Mouse (Mus musculus) heart, adult 18-20 months (tissue): ENCODE measurements around the gene Fzd7. TPM values are rescaled to one million over a fixed set of nuclear protein-coding genes. Genes with fewer than 3 reads are reported as not detected.
A peak's percentile ranks its signal among the peaks of the same experiment; 100 is the strongest.
"Not testable (repeated sequence)": the region's sequence is repeated elsewhere in the genome, so short reads cannot be mapped to it uniquely, and the experiment has no call there.

Source experiments
- DNase-seq, 2 experiments: peaks; one replicate each; pipeline ENCODE4 v3.0.0; 2021 to 2022; ENCODE audit warnings: mixed read lengths in 1 of 2
- long read RNA-seq, 2 experiments: library from polyadenylated mRNA; stranded (forward); transcript quantifications; one replicate each; pipeline ENCODE4 v2.0.0; 2021
- total RNA-seq, 2 experiments: library from RNA; stranded (reverse); gene quantifications; 2 replicates each; pipeline ENCODE4 v1.2.3; 2021

The Fzd7 gene
- total RNA-seq = 1 to 10 TPM; 5.3 to 6.2 TPM
- long read RNA-seq, experiment 1, full-length matches to known transcripts = 6 of 6 reads
- long read RNA-seq, experiment 1, partial matches to known transcripts = 0 of 6 reads
- long read RNA-seq, experiment 1, other reads (novel, unspliced or antisense) = 0 of 6 reads
- long read RNA-seq, experiment 2, full-length matches to known transcripts = 7 of 7 reads
- long read RNA-seq, experiment 2, partial matches to known transcripts = 0 of 7 reads
- long read RNA-seq, experiment 2, other reads (novel, unspliced or antisense) = 0 of 7 reads

GRCm38 (mm10) chr1:59482331-59482695 is at the start of gene Fzd7:
TSS of gene Fzd7 (plus strand) at chr1:59482424.
- DNase-seq = peak in 1 of 2 experiments; percentile 56

DNA sequence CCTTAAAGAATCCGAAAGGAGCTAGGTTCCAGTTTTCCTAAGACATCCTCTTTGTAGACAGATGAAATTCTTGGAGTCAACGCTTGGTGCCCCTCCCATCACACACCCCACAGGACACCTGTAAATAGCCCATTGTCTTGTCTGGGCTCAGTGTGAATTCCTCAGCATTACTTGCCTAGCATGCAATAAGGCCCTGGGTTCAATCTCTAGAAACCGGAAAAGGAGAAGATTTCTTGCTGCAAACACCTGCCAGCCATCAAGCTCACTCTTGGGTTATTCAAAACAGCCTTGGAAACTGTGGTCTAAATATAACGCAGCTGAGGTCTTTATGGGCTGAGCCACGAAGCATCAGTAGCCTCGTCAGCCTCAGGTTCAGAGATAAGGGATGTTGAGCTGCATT is 48.9 kb upstream of the Fzd7 start:
- DNase-seq = no peak

GRCm38 (mm10) chr1:59434071-59434470 is 48.2 kb upstream of the Fzd7 start:
- DNase-seq = peak; percentile 77 to 85

- DNase-seq = no peak
Measured at GRCm38 (mm10) chr1:59435270-59435669, 47.0 kb upstream of the Fzd7 start.

- DNase-seq = no peak
Measured at GRCm38 (mm10) chr1:59436321-59436720, 45.9 kb upstream of the Fzd7 start.

GRCm38 (mm10) chr1:59437927-59438326 is 44.3 kb upstream of the Fzd7 start:
- no peak for DNase-seq

- DNase-seq = no peak
Measured at GRCm38 (mm10) chr1:59438330-59438729, 43.9 kb upstream of the Fzd7 start.

DNA sequence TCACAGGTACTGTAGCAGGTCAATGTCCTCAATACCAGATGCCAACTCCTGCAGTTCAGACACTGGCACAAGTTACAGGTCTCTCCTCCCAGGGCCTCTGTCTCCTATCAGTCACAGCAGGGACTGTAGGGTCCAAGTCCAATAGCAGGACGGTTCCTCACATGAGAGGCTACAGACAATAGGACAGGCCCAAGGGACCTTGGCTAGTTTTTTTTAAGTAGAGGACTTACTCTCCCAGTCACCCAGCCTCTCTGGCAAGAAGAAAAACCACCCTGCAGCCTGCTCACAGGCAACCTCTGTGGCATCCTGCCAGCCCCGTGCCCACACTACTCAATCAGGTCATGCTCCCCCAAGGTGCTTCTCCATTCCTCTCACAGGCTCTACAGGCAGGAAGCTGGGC is 43.0 kb upstream of the Fzd7 start:
- no peak for DNase-seq

- DNase-seq = no peak
Measured at GRCm38 (mm10) chr1:59439941-59440340, 42.3 kb upstream of the Fzd7 start.

DNA sequence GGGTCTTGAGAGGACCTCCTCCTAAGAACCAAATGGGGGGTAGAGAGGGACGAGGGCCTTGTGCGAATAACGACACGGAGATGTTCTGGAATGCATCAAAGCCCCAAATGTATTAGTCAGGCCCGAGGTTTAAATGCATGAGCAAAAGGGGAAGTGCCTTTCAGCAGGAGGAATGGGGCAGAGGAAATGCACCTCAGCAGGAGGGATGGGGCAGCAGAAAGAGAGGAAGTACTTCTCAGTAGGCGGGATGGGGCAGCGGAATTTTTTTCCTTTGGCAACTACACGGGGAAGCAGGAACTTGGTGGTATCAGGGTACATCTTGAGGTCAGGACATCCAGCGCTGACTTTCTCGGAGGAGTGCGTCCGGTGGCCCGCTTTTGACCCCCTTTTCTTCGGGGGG is 39.5 kb upstream of the Fzd7 start:
- DNase-seq = not testable (repeated sequence)

GRCm38 (mm10) chr1:59444127-59444660 is 38.0 kb upstream of the Fzd7 start:
- DNase-seq = no peak

DNA sequence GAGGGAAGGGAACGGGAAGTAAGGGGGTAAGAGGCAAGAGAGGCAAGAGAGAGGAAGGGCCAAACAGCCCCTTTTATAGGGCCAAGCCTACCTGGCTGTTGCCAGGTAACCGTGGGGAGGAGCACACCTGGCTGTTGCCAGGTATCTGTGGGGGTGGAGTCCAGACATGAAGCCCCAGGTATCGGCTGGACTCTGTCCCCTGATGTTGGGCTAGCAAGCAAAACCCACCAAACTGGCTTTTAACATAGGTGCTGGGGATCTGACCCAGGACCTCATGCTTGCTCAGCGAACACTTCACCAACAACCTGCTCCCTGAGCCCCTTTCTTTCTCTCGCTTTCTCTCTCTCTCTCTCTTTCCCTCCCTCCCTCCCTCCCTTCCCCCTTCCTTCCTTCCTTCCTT is 37.0 kb upstream of the Fzd7 start:
- no peak for DNase-seq

- no peak for DNase-seq
Measured at GRCm38 (mm10) chr1:59448497-59449270, 33.5 kb upstream of the Fzd7 start.

DNA sequence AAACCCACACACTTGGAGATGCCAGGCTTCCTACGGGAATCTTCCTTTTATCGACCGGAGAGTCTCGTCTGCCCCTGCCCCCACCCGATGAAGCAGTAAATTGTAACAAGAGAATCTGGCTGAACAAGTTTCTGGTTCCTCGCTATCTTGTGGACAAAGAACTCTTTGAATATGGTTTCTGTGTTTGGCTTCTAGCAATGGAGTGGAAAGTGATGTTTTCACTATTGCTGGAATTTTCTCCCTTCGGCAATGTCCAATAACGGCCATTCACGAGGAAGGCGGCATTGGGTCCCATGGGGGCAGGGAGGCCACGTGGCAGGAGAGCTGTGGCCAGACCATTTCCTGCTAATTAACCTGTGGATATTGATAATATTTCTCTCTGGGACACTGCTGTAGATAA is 32.8 kb upstream of the Fzd7 start:
- DNase-seq = peak in 1 of 2 experiments; percentile 27

- DNase-seq = no peak
Measured at GRCm38 (mm10) chr1:59450896-59451295, 31.3 kb upstream of the Fzd7 start.

GRCm38 (mm10) chr1:59451584-59451983 is 30.6 kb upstream of the Fzd7 start:
- no peak for DNase-seq

GRCm38 (mm10) chr1:59456825-59457224 is 25.4 kb upstream of the Fzd7 start:
- peak; percentile 24 to 31 for DNase-seq

- peak; percentile 54 to 72 for DNase-seq
Measured at GRCm38 (mm10) chr1:59457873-59458272, 24.4 kb upstream of the Fzd7 start.

DNA sequence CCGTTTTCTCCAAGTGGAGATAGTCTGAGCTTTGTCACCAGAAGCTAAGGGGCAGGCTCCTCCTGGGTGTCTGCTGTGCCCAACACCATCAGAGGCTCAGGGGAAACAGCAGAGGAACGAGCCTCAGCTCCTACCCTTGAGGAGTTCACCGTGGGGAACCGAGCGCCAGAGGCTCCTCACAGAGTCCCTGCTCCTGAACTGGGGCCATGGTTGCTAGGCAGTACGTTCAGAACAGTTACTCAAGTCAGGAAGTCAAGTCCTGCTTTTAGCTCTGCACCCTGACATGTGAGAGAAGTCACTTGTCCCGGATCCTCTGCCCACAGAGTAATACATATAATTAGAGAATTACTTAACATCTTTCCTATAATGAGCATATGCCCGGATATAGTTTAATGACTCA is 23.3 kb upstream of the Fzd7 start:
- peak; percentile 65 to 69 for DNase-seq

GRCm38 (mm10) chr1:59464696-59465639 is 17.3 kb upstream of the Fzd7 start:
- DNase-seq = no peak

- DNase-seq = no peak
Measured at GRCm38 (mm10) chr1:59465640-59466008, 16.6 kb upstream of the Fzd7 start.

- DNase-seq = no peak
Measured at GRCm38 (mm10) chr1:59469170-59469569, 13.1 kb upstream of the Fzd7 start.
